Mouse (Mus musculus) granulocyte monocyte progenitor cell, adult 5-6 weeks (primary cell): ENCODE data around the gene Fermt1. TPM values are rescaled to one million over a fixed set of nuclear protein-coding genes. Genes with fewer than 3 reads are reported as not detected.
A peak's percentile ranks its signal among the peaks of the same experiment; 100 is the strongest.

Experiments
- ATAC-seq: replicated peaks from 2 replicates; pipeline ENCODE4 v1.8.0; 2016; ENCODE audit warnings: mild to moderate bottlenecking, moderate TSS enrichment, inconsistent platforms; ENCODE audit not compliant: poor library complexity, severe bottlenecking
- total RNA-seq, 2 experiments: library from RNA; stranded (forward) in 1 of 2; stranded (reverse) in 1 of 2; fragments of 200-712, 200-1000 nt in 1 of 2; fragments of >200 nt in 1 of 2; fragmentation: Nextera tagmentation in 1 of 2; gene quantifications; 2 replicates each; pipeline ENCODE4 v1.2.3; 2014 to 2017

Gene Fermt1
- total RNA-seq, 2 experiments from 2014 or later, result not detected

- ATAC-seq, result no peak
These were observed 22.2 kb downstream of the Fermt1 start for GRCm38 (mm10) chr2:132923290-132924085.

- ATAC-seq, result no peak
These were observed 23.4 kb downstream of the Fermt1 start for GRCm38 (mm10) chr2:132922076-132922873.

GRCm38 (mm10) chr2:132914785-132915184, 30.9 kb downstream of the Fermt1 start:
- no peak for ATAC-seq

- peak; percentile 48; the same call in 1 of the 2 replicates for ATAC-seq
These were observed 38.9 kb downstream of the Fermt1 start for GRCm38 (mm10) chr2:132906763-132907162.

GRCm38 (mm10) chr2:132904961-132905360, 40.7 kb downstream of the Fermt1 start:
- no peak for ATAC-seq

GRCm38 (mm10) chr2:132903498-132903897, 42.2 kb downstream of the Fermt1 start:
- peak; percentile 80 for ATAC-seq

DNA sequence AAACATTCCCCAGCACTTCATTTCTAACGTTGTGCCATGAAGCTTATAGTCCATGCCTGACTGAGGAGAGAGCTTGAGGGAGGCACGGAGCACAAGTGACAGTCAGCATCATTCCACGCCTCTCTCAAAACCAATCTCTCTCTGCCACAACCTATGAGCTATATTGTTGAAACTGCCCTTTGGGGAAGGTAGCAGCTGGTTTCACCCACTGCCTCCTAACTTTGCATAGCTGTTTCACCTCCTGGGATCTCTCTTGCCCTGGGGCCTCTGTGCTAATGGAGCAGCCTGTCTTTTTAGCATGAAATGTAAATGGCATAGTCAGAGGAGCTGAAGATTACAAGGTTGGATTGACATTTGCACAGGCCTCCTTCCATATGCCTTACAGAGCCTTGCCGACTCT, 43.6 kb downstream of the Fermt1 start:
- ATAC-seq, result no peak

GRCm38 (mm10) chr2:132901636-132902035, 44.1 kb downstream of the Fermt1 start:
- ATAC-seq, result no peak

GRCm38 (mm10) chr2:132900596-132900995, 45.1 kb downstream of the Fermt1 start:
- no peak for ATAC-seq

DNA sequence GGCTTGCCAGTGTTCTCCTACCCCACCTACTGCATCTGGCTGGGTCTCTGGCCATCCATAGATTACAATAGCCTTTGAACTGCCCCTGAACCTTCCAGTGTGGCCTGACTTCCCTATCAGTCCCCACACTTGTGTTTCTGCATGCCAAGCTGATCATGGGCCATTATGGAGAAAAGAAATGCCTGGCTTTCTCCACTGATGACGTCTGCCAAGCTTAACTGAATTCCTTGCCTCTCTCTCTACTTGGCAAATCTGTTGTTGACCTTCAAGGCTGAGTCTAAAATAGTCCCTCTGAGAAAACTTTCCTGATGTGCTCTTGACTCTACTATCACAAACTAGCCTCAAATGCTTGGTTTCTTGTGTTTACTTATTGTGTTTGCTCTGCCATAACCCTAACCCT, 47.5 kb downstream of the Fermt1 start:
- no peak for ATAC-seq

- no peak for ATAC-seq
These were observed 51.9 kb downstream of the Fermt1 start for GRCm38 (mm10) chr2:132893826-132894225.

GRCm38 (mm10) chr2:132885312-132885711, 60.4 kb downstream of the Fermt1 start:
- ATAC-seq, result no peak

DNA sequence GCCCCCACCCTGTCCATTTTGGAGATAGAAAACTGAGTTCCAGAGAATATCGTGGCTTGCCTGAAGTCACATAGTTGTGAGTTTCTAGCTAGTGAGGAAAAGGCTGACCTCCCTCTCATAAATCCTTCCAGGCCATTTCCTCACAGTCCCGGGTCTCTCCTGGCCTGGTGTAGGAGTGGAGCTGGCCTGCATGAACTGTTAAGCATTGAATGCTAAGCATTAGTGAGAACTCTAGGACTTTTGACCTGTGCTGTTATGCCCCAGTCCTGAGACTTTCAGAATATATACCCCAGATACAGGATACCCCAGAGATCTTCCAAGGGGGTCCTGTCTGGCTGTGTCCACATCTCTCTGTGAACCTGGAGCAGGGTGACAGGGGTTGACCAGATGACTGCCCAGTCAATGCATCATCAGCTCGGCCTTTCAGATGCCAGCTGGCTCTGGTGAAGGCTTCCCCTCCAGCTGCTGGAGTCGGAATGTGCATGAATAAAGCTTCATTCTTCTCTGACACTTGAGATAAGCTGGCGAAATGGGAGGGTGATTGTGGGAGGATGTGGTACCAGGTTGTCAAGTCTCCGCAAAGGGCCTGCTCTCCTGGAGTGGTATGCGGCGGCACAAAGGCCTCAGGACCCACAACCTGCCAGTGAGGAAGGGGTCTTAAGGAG, 61.3 kb downstream of the Fermt1 start:
- no peak for ATAC-seq

GRCm38 (mm10) chr2:132880844-132881645, 64.7 kb downstream of the Fermt1 start, which contains the start of gene Lrrn4:
Gene Lrrn4, minus strand, starts transcription at chr2:132880891.
- no peak for ATAC-seq

- peak; percentile 76 for ATAC-seq
These were observed 66.3 kb downstream of the Fermt1 start for GRCm38 (mm10) chr2:132879261-132880044.

- no peak for ATAC-seq
These were observed 68.7 kb downstream of the Fermt1 start for GRCm38 (mm10) chr2:132876991-132877390.

- ATAC-seq, result peak; percentile 92
These were observed 71.9 kb downstream of the Fermt1 start for GRCm38 (mm10) chr2:132873657-132874326.

DNA sequence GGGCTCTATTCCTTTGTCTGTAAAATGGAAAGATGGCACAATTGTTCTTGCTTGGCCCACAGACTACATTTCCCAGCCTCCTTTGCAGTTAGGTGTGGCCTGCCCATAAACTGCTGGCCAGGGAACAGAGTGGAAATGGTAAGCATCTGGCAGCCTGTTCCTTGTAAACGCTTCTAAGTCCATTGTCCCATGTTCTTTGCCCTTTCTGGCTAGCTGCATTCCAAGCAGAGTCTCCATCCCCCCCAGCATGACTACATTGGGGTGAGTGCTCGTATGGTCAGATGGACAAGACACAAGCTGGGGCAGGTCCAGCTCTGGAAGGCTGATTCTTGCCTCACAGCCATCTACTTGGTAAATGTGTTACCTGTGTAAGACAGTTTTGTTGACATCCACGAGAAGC, 74.0 kb downstream of the Fermt1 start:
- ATAC-seq, result no peak

DNA sequence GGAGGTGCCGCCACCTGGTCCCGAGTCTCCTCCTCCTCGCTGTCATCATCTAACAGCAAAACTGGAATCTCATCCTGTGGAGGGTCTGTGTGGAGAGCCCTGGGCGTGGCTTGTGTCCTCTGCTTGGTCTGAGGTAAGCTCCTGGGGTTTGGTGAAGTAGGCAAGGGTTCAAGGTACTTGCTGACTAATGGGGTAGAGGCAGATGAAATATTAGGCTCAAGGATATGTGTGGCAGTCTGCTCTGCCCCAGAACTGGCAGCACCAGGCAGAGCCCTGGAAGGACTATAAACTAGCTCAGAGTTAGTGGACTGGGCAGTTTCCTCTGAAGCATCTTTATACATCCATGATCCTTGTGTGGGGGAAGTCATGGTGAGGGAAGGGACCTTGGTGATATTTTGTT, 75.4 kb downstream of the Fermt1 start:
- ATAC-seq, result no peak
